Mouse (Mus musculus) right cerebral cortex, postnatal 14 days (tissue): ENCODE data around the gene Ogdh.

Source experiments
- DNase-seq: peaks from one replicate; pipeline ENCODE4 v3.0.0; 2022

Ogdh gene

GRCm38 (mm10) chr11:6296077-6296476, 4.6 kb downstream of the Ogdh start:
- DNase-seq = no peak

DNA sequence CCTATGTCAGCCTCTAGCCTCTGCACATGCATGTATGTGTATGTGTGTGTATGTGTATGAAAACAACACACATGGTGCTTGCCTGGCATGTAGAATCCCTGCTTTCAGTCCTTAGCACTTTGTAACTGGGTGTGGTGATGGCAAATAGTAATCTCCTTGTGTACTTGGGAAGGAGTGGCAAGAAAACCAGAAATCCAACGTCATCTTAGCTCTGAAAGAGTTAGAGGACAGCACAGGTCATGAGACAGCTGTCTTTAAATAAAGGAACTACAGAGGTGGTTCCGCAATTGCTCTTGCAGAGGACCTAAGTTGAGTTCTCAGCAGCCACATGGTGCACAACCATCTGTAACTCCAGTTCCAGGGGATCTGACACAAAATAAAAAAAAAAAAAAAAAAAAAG, 8.0 kb downstream of the Ogdh start:
- DNase-seq = no peak

GRCm38 (mm10) chr11:6302793-6303192, 11.4 kb downstream of the Ogdh start:
- DNase-seq = no peak

DNA sequence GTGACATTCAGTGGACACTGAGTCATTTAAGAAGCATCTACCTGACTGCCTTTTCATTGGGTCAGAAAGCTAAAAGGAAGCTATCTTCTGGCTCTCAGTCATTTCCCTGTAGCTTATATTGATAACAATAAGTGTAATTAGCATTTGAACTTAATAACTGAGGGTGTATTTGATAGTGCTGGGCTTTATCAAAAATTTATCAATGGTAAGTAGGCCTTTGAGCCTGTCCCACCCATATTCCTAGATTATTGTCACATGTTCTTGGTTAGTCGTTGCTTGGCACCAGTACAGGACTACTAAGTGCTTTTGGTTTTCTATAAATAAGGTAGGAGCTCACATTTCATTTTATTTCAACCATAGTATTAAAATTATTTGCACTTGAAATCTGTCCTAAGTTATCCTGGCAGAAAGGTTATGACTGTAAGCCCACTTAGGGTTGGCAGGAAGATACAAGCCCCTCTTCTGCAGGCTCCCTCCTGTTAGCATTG, 14.6 kb downstream of the Ogdh start:
- no peak for DNase-seq

DNA sequence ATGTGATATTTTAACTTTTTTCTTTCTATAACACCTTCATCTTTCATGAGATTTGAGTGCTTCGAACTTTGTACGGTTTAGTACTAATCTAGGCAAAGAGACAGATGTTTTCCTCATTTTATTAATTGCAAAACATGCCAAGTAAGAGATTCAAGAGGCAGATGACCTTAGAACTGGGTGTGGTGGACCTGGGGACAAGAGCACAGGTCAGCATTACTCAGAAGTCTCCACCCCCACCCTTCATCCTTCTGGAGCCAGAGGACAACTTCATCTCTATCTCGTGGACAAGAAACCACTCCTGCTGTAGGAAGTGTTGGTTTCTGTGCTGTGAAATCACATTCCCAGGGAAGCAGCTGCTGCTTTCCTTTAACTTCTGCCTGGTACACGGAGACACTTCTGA, 16.7 kb downstream of the Ogdh start:
- DNase-seq = no peak

DNA sequence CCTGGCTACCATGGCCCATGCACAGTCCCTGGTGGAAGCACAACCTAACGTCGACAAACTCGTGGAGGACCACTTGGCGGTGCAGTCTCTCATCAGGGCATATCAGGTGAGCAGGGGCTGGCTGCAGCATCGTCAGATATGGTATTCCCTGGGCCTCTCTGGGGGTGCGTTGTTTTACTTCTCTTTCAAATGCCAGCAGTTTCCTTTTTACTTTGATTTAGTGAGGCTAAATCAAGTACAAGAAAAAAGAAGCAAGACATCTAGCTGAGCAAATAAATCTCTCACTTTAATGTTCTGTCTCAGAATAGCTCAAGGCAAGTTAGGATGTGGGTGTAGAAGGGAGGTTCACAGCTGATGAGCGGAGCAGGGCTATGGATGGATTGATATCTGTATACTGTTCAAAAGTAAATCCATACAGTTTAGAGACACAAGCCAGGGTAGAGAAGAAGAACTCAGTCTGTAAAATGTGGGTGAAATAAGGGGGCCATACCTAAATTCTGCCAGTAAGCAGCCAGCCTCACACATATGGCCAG, 22.5 kb downstream of the Ogdh start:
- peak; percentile 11 for DNase-seq

DNA sequence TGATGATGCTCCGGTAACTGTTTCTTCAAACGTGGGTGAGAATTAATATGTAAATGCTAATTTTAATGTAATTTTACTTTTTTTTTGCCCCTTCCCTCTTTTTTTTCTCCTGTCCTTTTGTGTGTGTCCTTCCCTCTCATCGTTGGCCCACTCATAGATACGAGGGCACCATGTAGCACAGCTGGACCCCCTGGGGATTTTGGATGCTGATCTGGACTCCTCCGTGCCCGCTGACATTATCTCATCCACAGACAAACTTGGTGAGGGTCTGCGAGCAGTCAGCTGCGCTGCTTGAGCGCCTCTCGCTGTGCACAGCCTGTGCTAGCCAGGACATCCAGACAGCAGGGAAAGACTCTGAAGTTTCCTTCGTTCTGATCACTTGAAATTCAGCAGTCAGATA, 25.4 kb downstream of the Ogdh start:
- no peak for DNase-seq

GRCm38 (mm10) chr11:6318559-6318958, 27.1 kb downstream of the Ogdh start:
- DNase-seq = no peak

DNA sequence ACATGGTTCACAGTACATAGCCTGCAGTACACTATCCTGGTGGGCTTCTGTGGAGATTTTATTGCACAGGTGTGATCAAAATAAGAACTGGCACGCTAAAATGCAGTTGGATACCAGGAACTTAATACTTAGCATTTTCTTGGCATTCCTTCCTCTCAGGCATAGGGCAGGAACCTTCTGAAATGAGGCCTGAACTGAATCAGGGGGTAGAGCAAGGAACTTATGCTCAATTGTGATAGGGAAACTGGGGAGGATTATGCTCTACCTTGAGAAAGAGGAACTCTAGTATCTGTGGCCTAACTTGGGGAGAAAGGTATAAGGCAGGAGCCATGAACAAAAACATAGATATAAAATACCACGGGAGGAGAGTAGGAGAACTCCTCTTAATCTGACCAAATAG, 27.9 kb downstream of the Ogdh start:
- no peak for DNase-seq

- DNase-seq = no peak
These were observed 30.7 kb downstream of the Ogdh start for GRCm38 (mm10) chr11:6322086-6322485.

DNA sequence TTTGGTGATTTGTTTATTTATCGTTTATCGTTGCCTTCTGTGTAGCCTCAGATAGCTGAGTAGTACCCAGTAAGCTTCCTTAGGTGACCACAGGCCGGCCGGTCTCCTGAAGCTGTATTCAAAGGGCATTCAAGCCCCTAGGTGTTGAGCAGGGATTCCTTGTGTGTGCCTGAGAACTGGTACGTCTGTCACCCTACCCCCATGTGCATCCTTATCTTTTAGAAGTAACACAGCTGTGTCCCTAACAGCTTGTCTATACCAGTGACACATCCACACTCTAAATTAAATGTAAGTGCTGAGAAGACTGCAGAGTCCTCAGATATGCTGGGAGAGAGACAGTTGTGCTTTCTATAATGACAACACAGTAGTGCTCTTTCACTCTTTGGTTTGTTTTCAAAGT, 31.9 kb downstream of the Ogdh start:
- no peak for DNase-seq

DNA sequence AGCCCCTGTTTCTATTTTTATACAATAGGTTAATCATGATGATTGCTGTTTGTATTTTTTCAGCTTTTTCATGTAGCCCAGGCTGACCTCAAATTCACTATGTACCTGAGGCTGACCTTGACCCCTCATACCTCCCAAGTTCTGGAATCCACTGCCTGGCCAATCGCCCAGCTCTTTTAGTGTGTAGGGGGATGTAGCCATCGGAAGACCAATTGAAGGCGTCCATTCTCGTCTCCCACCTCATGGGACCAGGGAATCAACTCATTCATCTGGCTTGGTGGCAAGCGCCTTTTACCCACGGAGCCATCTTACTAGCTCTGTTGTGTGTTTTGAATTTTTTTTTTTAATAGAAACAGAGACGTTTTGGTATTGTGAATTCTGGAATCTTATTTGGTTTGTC, 39.8 kb downstream of the Ogdh start:
- no peak for DNase-seq

DNA sequence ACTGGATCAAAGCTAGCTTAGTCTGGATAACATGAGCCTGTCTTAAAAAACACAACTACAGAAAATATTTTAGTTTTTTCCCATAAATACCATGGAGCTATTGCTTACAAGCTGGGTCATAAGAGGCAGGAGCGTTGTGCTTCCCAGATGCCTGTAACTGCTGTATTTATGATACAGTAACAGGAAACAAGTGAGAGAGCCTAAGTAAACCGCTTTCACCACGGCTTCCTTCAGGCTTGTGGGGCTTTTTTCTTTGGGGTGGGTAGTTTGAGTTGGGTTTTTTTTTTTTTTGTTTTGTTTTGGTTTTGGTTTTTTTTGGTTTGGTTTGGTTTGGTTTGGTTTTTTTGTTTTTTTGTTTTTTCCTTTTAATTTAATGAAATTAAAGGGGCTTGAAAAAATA, 41.2 kb downstream of the Ogdh start:
- no peak for DNase-seq

- no peak for DNase-seq
These were observed 42.0 kb downstream of the Ogdh start for GRCm38 (mm10) chr11:6333403-6333802.

- DNase-seq = no peak
These were observed 43.9 kb downstream of the Ogdh start for GRCm38 (mm10) chr11:6335321-6335720.

DNA sequence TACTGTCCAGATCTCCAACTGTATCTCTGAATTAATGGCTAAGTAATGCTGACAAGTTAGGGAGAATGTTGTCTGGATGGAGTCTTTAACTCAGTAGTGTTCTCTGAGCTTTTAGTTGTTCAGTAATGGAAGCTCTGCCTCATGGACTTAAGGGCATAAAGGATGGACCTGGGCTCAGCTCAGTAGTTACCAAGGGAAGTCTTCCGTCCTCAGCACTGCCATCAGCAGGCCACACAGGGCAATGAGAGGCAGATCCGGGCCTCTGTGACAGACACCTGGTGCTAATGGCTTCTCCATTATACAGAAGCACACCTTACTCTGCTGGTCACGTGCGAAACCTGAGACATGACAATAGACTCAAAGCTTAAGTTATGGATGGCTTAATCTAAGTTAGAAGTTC, 45.3 kb downstream of the Ogdh start:
- no peak for DNase-seq

DNA sequence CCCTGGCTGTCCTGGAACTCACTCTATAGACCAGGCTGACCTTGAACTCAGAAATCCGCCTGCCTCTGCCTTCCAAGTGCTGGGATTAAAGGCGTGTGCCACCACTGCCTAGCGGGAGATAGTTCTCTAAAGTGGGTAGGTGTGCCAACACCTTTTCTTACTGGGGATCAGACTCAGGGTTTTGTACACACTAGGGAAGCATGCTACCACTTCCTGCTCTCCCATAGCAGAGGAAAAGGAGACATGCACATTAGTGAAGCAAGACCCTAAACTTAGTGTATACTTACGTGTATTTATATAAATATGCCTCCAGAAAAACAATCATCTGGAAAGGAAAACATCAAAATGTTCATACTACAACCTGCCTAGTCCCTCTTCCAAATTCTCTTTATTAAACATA, 54.5 kb downstream of the Ogdh start:
- no peak for DNase-seq

- DNase-seq = no peak
These were observed 55.5 kb downstream of the Ogdh start for GRCm38 (mm10) chr11:6346966-6347365.

DNA sequence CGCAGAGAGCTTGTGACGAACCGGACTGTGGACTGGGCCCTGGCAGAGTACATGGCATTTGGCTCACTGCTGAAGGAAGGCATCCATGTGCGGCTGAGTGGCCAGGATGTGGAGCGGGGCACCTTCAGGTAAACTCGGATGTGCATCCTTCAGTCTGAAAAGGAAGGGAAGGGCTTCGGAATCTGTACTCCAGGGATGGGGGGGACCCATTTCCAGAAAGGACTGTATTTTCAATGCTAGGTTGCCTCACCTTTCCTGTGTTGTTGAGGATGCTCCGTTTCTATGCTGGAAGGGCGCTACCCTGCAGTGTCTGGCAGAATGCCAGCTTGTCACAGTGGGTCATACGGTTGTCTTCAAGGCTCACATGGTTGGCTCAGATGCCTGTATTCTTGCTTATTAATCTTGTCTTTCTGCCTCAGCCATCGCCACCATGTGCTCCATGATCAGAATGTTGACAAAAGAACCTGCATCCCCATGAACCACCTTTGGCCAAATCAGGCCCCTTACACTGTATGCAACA, 57.3 kb downstream of the Ogdh start:
- no peak for DNase-seq

- DNase-seq = no peak
These were observed 58.2 kb downstream of the Ogdh start for GRCm38 (mm10) chr11:6349586-6349985.

GRCm38 (mm10) chr11:6355106-6355505, 63.7 kb downstream of the Ogdh start:
- no peak for DNase-seq

DNA sequence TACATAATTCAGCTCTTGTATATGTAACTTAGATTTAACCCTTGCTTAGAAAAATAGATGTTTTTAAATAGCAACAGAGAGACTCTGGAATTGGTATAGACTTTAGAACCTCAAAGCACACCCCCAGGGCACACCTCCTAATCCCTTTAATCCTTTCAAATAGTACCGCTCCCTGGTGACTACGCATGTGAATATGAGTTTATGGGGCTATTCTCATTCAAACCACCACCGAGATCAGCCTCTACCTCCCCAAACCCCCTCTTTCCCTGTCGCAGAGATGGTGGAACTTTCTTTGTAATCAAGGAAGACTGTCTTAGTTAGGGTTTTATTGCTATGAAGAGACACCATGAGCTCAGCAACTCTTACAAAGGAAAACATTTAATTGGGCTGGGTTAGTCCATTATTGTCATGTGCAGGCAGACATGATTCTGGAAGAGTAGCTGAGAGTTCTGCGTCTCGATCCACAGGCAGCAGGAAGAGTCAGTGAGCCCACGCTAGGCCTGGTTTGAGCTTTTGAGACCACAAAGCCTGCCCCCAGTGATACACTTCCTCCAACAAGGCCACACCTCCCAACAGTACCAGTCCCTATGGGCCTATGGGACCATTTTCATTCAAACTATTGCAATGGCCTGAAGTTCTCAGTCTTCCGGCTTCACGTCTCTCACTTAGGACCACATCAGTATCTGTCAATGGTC, 73.3 kb downstream of the Ogdh start:
- DNase-seq = no peak

DNA sequence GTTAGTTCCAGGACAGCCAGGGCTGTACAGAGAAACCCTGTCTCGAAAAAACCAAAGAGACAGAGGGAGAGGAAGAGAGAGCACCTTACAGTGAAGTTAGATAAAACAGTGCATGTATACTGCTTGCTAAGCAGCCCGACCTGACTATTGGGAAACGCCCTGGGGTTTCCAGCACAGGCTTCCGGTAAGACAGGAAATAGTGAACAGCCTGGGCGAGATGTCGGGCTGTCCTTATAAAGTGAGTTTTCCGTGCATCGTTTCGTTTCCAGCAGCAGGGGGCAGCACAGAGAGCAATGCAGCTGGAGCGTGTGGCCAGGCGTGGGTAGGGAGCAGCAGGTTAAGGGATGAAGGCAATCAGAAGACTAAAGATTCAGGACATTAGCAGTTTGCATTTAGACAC, 74.5 kb downstream of the Ogdh start:
- DNase-seq = peak; percentile 62

DNA sequence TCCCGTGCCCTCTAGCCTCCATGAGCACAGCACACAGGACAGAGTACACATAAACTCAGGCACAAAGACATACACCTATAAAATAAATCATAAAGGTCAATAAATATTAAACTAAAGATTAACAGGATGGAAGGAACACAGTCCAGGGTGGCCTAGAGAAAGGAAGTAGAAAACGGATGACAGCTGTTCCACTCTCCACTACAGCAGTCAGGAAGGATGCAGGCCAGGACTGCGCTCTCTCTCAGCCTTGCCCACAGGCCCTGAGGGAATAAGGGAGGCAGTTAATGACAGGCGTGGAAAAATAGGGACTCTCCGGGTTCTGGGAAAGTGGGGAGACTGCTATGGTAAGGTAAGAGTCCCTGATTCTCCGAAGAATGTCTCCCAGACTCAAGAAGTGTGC, 75.0 kb downstream of the Ogdh start:
- DNase-seq = no peak

DNA sequence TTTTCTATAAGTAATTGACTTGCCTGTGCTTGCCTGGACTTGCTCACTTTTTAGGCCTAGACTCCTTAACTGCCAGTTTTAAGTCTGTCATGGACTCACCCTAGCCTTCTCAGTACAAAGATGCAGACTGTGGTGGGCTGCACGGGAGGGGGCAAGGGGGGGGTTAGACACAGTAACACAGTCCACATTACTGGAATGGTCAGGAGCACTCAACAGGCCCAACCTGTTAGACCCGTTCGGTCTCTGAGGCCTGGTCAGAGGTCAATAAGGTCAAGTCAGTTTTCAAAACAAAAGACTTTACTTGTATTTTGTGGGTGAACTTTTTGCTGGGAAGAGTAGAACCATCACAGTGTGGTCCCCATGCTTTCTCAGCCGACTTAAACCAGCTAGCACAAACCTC, 75.7 kb downstream of the Ogdh start:
- no peak for DNase-seq
